In the genomic region with DNA sequence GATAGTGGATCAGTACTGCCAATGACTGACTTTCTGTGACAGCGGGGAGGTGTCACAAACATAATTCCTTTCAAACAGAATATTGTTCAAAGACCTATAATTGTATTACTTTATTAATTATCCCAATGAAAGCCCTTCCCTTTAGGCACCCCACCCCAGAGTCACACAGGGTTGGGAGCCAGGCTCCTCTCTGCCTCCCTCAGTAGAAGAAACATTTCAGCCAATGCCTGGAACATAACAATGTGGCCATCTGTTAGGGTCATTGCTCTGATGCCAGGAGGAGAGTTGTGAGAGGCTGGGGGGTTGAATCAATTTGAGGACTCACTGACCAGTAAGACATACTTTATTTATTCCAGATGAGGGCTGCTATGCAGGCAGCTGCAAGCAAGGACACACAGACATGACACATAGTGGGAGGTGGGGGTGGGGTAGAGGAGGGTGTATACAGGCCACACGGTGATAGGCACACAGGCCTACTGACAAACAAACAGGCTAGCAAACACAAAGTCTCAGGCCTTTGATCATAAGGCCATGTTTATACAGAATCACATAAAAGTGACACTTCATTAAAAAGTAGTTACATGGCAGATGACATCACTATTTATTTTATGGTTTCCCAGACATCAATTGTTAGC, we compare ENCODE assay signal across 29 mouse cellular contexts. TPM values are rescaled to one million over a fixed set of nuclear protein-coding genes. Genes with fewer than 3 reads are reported as not detected.
A peak's percentile ranks its signal among the peaks of the same experiment; 100 is the strongest.
DNase-seq lines count a peak whose midpoint lies in the region; ATAC-seq and TF ChIP-seq lines count a peak whose summit lies in the region.
"Had no signal": no experiment of that assay in that cellular context is flagged by ENCODE, and none has a peak within 500 bp of the region (broad histone marks: within the 10 kb centered on the region; RNA-seq: fewer than 3 reads in every experiment).

No protein-coding gene starts in this region.

- H3K4me2 ChIP-seq in hindbrain, embryonic 11.5 days (replicated peaks; ENCODE audit: low read depth, low read length), result no peak overlapping the region
- no peak overlapping the region for H3K4me2 ChIP-seq in hindbrain, embryonic 14.5 days (replicated peaks)
- no peak overlapping the region for H3K4me2 ChIP-seq in lung, embryonic 16.5 days (ENCODE audit: low read depth, low read length)
- H3K4me2 ChIP-seq: embryonic facial prominence, embryonic 13.5 days; forebrain, embryonic 12.5 days; forebrain, embryonic 15.5 days; heart, embryonic 12.5 days; heart, embryonic 15.5 days; hindbrain, embryonic 15.5 days had no signal

- no peaks in the 10 kb centered on the region for H3K4me1 ChIP-seq in hindbrain, embryonic 11.5 days (replicated peaks; ENCODE audit: control insufficient read depth, insufficient read depth, low read length)
- no peaks in the 10 kb centered on the region for H3K4me1 ChIP-seq in hindbrain, embryonic 14.5 days (replicated peaks; ENCODE audit: control insufficient read depth, insufficient read depth, low read length)
- no peaks in the 10 kb centered on the region for H3K4me1 ChIP-seq in lung, embryonic 16.5 days (replicated peaks; ENCODE audit: control insufficient read depth, insufficient read depth, low read length)
- H3K4me1 ChIP-seq in lung, adult 2 months (ENCODE audit: control insufficient read depth, insufficient read depth, low read length), result no peaks in the 10 kb centered on the region
- H3K4me1 ChIP-seq: embryonic facial prominence, embryonic 13.5 days; forebrain, embryonic 12.5 days; forebrain, embryonic 15.5 days; heart, embryonic 12.5 days; heart, embryonic 15.5 days; hindbrain, embryonic 15.5 days had no signal

- no peaks in the 10 kb centered on the region for H3K27me3 ChIP-seq in hindbrain, embryonic 11.5 days (ENCODE audit: control insufficient read depth, insufficient read depth, low read length)
- H3K27me3 ChIP-seq in hindbrain, embryonic 14.5 days (ENCODE audit: control insufficient read depth, insufficient read depth, low read length), result no peaks in the 10 kb centered on the region
- no peaks in the 10 kb centered on the region for H3K27me3 ChIP-seq in lung, embryonic 16.5 days (ENCODE audit: control insufficient read depth, insufficient read depth, low read depth, low read length)
- H3K27me3 ChIP-seq: embryonic facial prominence, embryonic 13.5 days; forebrain, embryonic 12.5 days; forebrain, embryonic 15.5 days; heart, embryonic 12.5 days; heart, embryonic 15.5 days; hindbrain, embryonic 15.5 days had no signal

- TF ChIP-seq POLR2A in lung, adult 2 months (IDR thresholded peaks at IDR 0.05; ENCODE audit: borderline replicate concordance, extremely low read depth, low read depth, low read length), result no peak

- no peak overlapping the region for H3K4me3 ChIP-seq in hindbrain, embryonic 11.5 days (ENCODE audit: low read depth, low read length)
- no peak overlapping the region for H3K4me3 ChIP-seq in hindbrain, embryonic 14.5 days (replicated peaks; ENCODE audit: low read length)
- no peak overlapping the region for H3K4me3 ChIP-seq in lung, embryonic 16.5 days (ENCODE audit: low read length)
- no peak overlapping the region for H3K4me3 ChIP-seq in lung, adult 2 months (replicated peaks; ENCODE audit: extremely low read depth, low read depth, low read length)
- H3K4me3 ChIP-seq: embryonic facial prominence, embryonic 13.5 days; erythroblast, embryonic 14.5 days; forebrain, embryonic 12.5 days; forebrain, embryonic 15.5 days; heart, embryonic 12.5 days; heart, embryonic 15.5 days; hindbrain, embryonic 15.5 days had no signal

- no peaks in the 10 kb centered on the region for H3K9me3 ChIP-seq in hindbrain, embryonic 11.5 days (ENCODE audit: control insufficient read depth, low read length)
- H3K9me3 ChIP-seq in hindbrain, embryonic 14.5 days (ENCODE audit: control insufficient read depth, low read length), result no peaks in the 10 kb centered on the region
- H3K9me3 ChIP-seq in lung, embryonic 16.5 days (ENCODE audit: control insufficient read depth, low read length), result no peaks in the 10 kb centered on the region
- H3K9me3 ChIP-seq: embryonic facial prominence, embryonic 13.5 days; forebrain, embryonic 12.5 days; forebrain, embryonic 15.5 days; heart, embryonic 12.5 days; heart, embryonic 15.5 days; hindbrain, embryonic 15.5 days had no signal

- no peaks in the 10 kb centered on the region for H3K36me3 ChIP-seq in hindbrain, embryonic 11.5 days (ENCODE audit: control insufficient read depth, insufficient read depth, low read length)
- no peaks in the 10 kb centered on the region for H3K36me3 ChIP-seq in hindbrain, embryonic 14.5 days (replicated peaks; ENCODE audit: control insufficient read depth, insufficient read depth)
- no peaks in the 10 kb centered on the region for H3K36me3 ChIP-seq in lung, embryonic 16.5 days (ENCODE audit: control insufficient read depth, insufficient read depth, low read length)
- H3K36me3 ChIP-seq: embryonic facial prominence, embryonic 13.5 days; forebrain, embryonic 12.5 days; forebrain, embryonic 15.5 days; heart, embryonic 12.5 days; heart, embryonic 15.5 days; hindbrain, embryonic 15.5 days had no signal

- H3K27ac ChIP-seq in hindbrain, embryonic 11.5 days (ENCODE audit: low read depth, low read length), result no peak overlapping the region
- H3K27ac ChIP-seq in hindbrain, embryonic 14.5 days, result no peak overlapping the region
- no peak overlapping the region for H3K27ac ChIP-seq in lung, embryonic 16.5 days (ENCODE audit: low read length)
- H3K27ac ChIP-seq: embryonic facial prominence, embryonic 13.5 days; forebrain, embryonic 12.5 days; forebrain, embryonic 15.5 days; heart, embryonic 15.5 days; hindbrain, embryonic 15.5 days had no signal

- DNase-seq in embryo, embryonic 10 days (ENCODE audit: low spot score), result peak; percentile 32
- no peak for DNase-seq in embryo, embryonic 9.5 days (ENCODE audit: extremely low spot score)
- no peak for DNase-seq in hindbrain, embryonic 11.5 days (ENCODE audit: low spot score)
- no peak for DNase-seq in hindbrain, embryonic 14.5 days (ENCODE audit: low spot score)
- no peak for DNase-seq in lung, adult 2 months
- DNase-seq in embryo, embryonic 10.5 days (ENCODE audit: low spot score), result peak; percentile 33
- DNase-seq in urinary bladder, adult 2 months (ENCODE audit: low spot score), result no peak
- DNase-seq: adrenal gland, adult 8-10 months; adrenal gland, postnatal 25 days; cerebellum, adult 11-12 months; cerebellum, adult 8-10 months; cerebellum, postnatal 10 days; cerebellum, postnatal 36 days; gastrocnemius, postnatal 25 days; heart, adult 18-20 months; heart, postnatal 10 days; heart, postnatal 4 days had no signal

- ATAC-seq in hindbrain, embryonic 11.5 days (ENCODE audit: low FRiP score), result peak; percentile 53; the same call in 1 of the 2 replicates
- no peak for ATAC-seq in hindbrain, embryonic 14.5 days (ENCODE audit: low FRiP score)
- peak; percentile 86 for ATAC-seq in lung, embryonic 16.5 days (ENCODE audit: low read depth)
- ATAC-seq: activated CD4-positive, CD25-positive, alpha-beta regulatory T cell, adult 4 months; forebrain, embryonic 15.5 days had no signal

- TF ChIP-seq CTCF in lung, adult 2 months (IDR thresholded peaks at IDR 0.05; ENCODE audit: insufficient read depth, low read length), result no peak

- 74% methylated on average over 2 of the region's 2 CpGs for WGBS in hindbrain, embryonic 11.5 days
- WGBS in hindbrain, embryonic 14.5 days, result 70% methylated on average over 2 of the region's 2 CpGs
- WGBS in lung, embryonic 16.5 days, result 48% methylated on average over 2 of the region's 2 CpGs
- WGBS in lung, adult 2 months, result 52% methylated on average over 2 of the region's 2 CpGs

- no peak overlapping the region for H3K9ac ChIP-seq in hindbrain, embryonic 11.5 days (ENCODE audit: low read depth, low read length)
- no peak overlapping the region for H3K9ac ChIP-seq in hindbrain, embryonic 14.5 days
- H3K9ac ChIP-seq in lung, embryonic 16.5 days (ENCODE audit: low read length), result no peak overlapping the region
- H3K9ac ChIP-seq: embryonic facial prominence, embryonic 13.5 days; forebrain, embryonic 12.5 days; forebrain, embryonic 15.5 days; heart, embryonic 12.5 days; heart, embryonic 15.5 days; hindbrain, embryonic 15.5 days had no signal

RNA-seq across cellular contexts. Expression of a gene that starts 13.5 kb away (rescaled TPM):
- not detected in 2 replicates for polyA plus RNA-seq in hindbrain, embryonic 11.5 days (2014; fragmentation: Nextera tagmentation; extraction: Ambion mirVana)
- not detected in 2 replicates for polyA plus RNA-seq in hindbrain, embryonic 14.5 days (2014; fragmentation: Nextera tagmentation; extraction: Ambion mirVana)
- not detected in 2 replicates for polyA plus RNA-seq in lung, embryonic 16.5 days (2015; fragmentation: Nextera tagmentation; extraction: Ambion mirVana)
- polyA plus RNA-seq in lung, adult 2 months (2012; rRNA removed), result not detected in 2 replicates
- polyA plus RNA-seq in urinary bladder, adult 2 months (2012; rRNA removed), result not detected in 2 replicates
- polyA plus RNA-seq: activated CD4-positive, CD25-positive, alpha-beta regulatory T cell, adult 4 months; brain, embryonic 14.5 days; cortical plate, adult 2 months; embryonic facial prominence, embryonic 13.5 days; erythroblast, embryonic 14.5 days; forebrain, embryonic 12.5 days; forebrain, embryonic 15.5 days; heart, embryonic 12.5 days; heart, embryonic 15.5 days; intestine, embryonic 14.5 days had no signal

RNA-seq across cellular contexts. Expression of a gene that starts 38.2 kb away (rescaled TPM):
- polyA plus RNA-seq in hindbrain, embryonic 11.5 days (2014; fragmentation: Nextera tagmentation; extraction: Ambion mirVana), result 402 and 542 TPM in 2 replicates
- 185 and 218 TPM in 2 replicates for polyA plus RNA-seq in hindbrain, embryonic 14.5 days (2014; fragmentation: Nextera tagmentation; extraction: Ambion mirVana)
- 1,535 and 1,592 TPM in 2 replicates for polyA plus RNA-seq in lung, embryonic 16.5 days (2015; fragmentation: Nextera tagmentation; extraction: Ambion mirVana)
- 232 and 357 TPM in 2 replicates for polyA plus RNA-seq in lung, adult 2 months (2012; rRNA removed)
- polyA plus RNA-seq in urinary bladder, adult 2 months (2012; rRNA removed), result 912 and 1,103 TPM in 2 replicates

RNA-seq across cellular contexts. Expression of a gene that starts 40.0 kb away (rescaled TPM):
- polyA plus RNA-seq in hindbrain, embryonic 11.5 days (2014; fragmentation: Nextera tagmentation; extraction: Ambion mirVana), result 0.86 and 1.3 TPM in 2 replicates
- polyA plus RNA-seq in hindbrain, embryonic 14.5 days (2014; fragmentation: Nextera tagmentation; extraction: Ambion mirVana), result 1.3 and 1.8 TPM in 2 replicates
- polyA plus RNA-seq in lung, embryonic 16.5 days (2015; fragmentation: Nextera tagmentation; extraction: Ambion mirVana), result 4.8 and 4.9 TPM in 2 replicates
- polyA plus RNA-seq in lung, adult 2 months (2012; rRNA removed), result 0.27 and 0.28 TPM in 2 replicates
- polyA plus RNA-seq in urinary bladder, adult 2 months (2012; rRNA removed), result 0.37 and 0.57 TPM in 2 replicates
- polyA plus RNA-seq: activated CD4-positive, CD25-positive, alpha-beta regulatory T cell, adult 4 months; erythroblast, embryonic 14.5 days had no signal

Comparison
In these comparisons a context has a peak if more than half of its experiments do, and no peak if none do; other contexts are left out.
1. DNase-seq: peak in embryo, embryonic 10 days (single experiment) and embryo, embryonic 10.5 days (single experiment); none in embryo, embryonic 9.5 days (single experiment), hindbrain, embryonic 11.5 days (single experiment), hindbrain, embryonic 14.5 days (single experiment), lung, adult 2 months (single experiment) and urinary bladder, adult 2 months (single experiment).